Mouse (Mus musculus): Measurements from ENCODE around the gene Olfr248. TPM values are rescaled to one million over a fixed set of nuclear protein-coding genes. Genes with fewer than 3 reads are reported as not detected.
A peak's percentile ranks its signal among the peaks of the same experiment; 100 is the strongest.

The Olfr248 gene
- total RNA-seq (2017) = 3.1 and 4.5 TPM in 2 replicates

DNA sequence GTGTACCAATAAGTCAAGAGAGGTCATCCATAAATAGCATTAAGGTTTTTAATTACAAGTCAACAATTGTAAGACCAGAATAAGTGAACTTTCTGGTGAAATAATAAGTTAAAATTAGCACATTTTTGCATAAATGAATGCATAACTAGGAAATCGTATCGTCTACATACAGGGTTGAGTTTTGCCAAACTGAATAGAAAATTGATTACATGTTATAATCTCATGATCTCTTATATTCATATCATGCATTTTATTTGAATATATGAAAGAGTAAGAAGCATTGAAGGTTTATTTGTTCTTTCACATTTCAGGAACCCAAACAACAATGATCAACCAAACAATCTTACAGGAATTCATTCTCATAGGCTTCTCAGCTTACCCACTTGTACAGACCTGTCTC is at the start of gene Olfr248:
Olfr248 (plus strand) TSS at position 301 of the 400 bp plus-strand sequence.
- no peak for ATAC-seq (replicated peaks; ENCODE audit: low read depth, poor library complexity, severe bottlenecking)

DNA sequence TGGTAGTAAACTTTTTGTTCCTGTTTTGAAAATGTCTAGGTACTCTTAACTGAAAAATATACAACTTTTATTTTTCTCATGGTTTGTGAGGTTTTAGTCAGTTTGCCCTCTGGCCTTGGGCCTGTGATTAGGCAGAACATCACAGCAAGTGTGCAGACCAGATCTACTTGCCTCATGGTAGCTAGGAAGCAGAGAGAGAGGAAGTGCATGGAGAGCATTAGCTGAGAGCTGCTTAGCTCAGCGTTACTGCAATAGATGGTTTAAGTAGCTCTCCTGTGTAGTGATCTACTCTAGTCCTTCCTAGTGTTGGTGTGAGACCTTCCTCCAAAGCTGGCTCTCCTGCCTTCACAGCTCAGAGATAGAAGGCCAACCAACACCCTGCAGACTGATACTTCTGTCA is 37.2 kb upstream of the Olfr248 start:
- peak; percentile 70 for ATAC-seq (replicated peaks; ENCODE audit: low read depth, poor library complexity, severe bottlenecking)

DNA sequence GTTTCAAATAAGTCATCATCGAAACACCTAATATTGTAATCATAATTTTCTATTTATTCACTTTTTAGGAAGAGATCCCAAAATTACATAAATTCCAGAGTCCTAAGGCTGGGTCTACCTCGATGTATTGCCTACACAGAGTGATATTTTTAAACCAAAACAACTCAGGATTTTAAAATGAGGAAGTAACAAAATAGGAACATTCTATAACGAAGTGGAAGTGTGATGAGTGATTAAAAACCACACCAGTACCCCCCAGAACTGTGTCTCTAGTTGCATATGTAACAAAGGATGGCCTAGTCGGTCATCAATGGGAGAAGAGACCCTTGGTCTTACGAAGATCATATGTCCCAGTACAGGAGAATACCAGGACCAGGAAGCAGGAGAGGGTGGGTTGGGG is 36.2 kb upstream of the Olfr248 start:
- ATAC-seq (replicated peaks; ENCODE audit: low read depth, poor library complexity, severe bottlenecking) = peak; percentile 87

DNA sequence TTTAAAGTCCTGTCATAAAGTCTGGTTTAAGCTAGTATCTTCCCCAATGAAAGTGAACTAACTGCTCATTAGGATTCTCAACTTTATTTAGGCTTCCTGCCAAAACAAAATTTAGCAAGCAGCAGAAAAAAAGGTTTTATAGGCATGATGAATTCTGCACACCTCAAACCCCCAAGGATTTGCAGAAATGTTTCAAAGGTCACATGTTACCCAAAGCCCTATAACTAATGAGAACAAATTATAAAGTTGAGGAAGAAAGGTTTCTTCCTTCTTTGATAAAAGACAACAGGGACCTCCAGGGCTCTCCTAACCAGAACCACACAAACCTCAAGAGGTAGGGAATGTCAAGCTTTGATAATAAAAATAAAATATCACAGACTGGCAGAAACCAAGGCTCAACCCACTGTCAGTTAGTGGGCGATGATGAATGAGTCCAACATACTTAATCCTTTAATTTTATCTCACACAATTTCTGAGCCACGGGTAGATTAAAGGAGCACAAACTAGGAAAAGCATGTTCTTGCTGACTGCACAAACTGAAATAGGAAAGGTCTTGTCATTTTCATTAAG is 25.9 kb upstream of the Olfr248 start, which contains the start of gene Olfr417:
Olfr417 (plus strand) TSS at position 241 of the 570 bp plus-strand sequence.
- ATAC-seq (replicated peaks; ENCODE audit: low read depth, poor library complexity, severe bottlenecking) = peak; percentile 88

DNA sequence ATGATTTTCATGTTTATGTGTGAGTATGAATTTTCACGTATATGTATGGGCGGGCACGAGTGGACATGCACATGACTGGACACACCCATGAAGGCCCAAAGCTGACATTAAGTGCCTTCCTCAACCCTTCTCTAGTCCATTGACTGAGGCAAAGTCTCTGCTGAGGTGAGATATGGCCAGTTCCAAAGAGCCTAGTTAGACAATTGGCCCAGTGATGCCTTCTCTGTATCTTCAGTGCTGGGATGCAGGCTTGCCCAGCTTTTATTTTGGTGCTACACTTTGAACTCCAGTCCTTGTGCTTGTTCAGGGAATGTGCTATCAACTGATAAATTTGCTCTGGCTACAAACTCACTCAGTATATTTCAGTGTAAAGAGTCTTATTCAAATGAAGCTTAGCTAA is 17.0 kb upstream of the Olfr248 start:
- ATAC-seq (replicated peaks; ENCODE audit: low read depth, poor library complexity, severe bottlenecking) = no peak

DNA sequence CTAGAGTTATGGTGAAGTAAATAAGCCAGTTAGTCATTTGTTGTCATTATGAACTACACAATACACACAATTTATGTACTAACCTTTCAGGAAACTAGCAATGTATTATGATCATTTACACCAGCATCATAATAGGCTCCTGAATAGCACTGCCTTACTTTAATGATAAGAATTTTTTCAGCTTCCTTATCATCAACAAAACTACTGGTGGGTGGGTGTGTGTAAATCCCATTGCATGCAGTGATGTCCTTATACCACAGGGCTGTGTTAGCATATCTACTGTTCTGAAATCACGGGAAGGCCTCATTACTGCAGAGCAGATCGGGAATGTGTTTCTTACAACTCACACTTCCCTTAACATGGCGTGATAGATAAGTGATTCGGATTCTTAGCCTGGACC is 32.1 kb downstream of the Olfr248 start:
- peak; percentile 42; the same call in 1 of the 2 replicates for ATAC-seq (replicated peaks; ENCODE audit: low read depth, poor library complexity, severe bottlenecking)

DNA sequence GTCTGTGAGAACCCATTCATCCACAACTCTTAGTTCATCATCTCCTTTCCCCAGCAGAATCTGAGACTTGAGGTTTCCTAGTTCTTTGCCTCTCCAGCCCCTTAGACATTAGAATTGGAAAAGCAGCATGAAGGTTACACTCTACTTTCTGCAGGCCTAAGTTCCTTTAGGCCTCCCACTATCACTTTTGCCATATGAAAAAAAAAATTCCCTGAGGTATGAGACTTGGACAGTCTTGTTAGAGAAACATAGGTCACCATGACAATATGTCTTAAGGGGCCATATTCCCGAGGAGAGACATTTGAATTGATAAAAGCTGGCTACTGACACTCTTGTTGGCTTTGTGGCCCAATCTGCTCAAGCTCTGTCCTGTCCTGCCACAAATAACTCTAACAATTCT is 32.9 kb downstream of the Olfr248 start, which contains the start of gene Olfr414:
Olfr414 (plus strand) TSS at position 301 of the 400 bp plus-strand sequence.
- no peak for ATAC-seq (replicated peaks; ENCODE audit: low read depth, poor library complexity, severe bottlenecking)

DNA sequence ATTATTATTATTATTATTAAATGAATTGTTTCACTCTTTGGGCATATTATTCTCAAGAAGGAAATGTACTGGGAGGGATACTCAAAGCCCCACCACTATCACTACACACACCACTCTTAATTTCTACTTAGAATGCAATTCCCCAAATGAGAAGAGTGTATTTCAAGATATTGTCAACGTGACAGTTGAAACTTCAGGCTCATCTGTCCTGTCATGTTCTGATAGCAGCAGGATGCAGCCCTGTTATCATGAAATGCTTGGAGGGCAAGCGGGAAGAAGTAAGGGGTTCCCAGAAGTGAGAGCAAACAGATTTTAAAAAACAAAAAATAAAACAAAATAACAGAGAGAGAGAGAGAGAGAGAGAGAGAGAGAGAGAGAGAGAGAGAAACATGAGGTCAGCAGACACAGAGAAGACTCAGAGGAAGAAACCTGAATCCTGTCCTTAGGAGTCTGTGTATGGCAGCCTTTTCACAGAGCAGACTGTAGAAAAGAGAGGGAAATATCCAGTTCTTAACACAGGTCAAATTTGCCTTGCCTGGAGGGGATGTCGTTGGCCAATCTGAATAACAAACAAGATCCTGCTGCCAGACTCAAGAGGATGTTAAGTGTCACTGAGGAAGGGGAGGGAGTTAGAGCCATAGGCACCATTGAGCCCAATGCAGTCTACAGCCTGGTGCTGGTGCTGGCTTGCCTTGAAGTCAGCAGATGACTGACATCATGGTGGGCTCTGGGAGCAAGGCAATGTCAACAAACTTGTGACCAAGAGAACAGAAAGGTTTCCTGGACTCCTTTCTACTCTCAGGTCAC is 35.5 kb downstream of the Olfr248 start:
- peak; percentile 43 for ATAC-seq (replicated peaks; ENCODE audit: low read depth, poor library complexity, severe bottlenecking)

DNA sequence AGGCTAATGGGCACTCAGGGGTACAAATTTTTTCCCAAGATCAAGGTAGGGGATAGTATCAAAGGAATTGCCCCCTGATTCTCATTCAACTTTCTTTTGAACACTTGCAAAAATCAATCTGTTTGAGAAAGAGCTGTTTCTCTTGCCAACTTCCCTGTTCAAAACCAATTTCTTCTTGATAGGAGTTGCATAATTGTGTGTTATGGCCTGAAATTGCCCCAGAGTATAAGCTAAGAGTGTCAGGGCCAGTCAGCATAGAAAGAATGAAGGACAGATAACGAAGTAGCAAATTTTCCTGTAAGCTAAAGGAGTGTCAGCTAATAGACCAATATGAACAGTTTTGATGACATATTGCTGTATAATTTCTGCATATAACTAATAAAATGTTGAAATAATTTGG is 36.6 kb downstream of the Olfr248 start:
- no peak for ATAC-seq (replicated peaks; ENCODE audit: low read depth, poor library complexity, severe bottlenecking)

DNA sequence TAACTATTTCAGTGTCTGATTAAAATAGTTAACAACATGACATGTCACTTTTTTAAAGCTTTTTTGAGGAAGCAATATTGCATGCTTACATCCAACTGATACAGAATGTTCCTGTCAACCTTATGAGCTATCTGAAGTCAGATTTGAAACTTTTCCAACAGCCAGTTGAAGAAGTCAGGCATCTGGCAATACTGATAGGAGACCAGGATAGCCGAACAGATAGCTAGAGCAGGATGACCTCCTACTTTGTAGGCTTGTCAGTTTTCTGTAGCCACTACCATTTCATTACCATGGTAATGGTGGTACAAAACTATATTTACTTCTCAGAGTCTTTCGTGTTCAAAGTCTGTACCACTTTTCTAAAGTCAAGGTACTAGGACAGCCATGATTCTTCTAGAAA is 37.6 kb downstream of the Olfr248 start:
- ATAC-seq (replicated peaks; ENCODE audit: low read depth, poor library complexity, severe bottlenecking) = peak; percentile 71

DNA sequence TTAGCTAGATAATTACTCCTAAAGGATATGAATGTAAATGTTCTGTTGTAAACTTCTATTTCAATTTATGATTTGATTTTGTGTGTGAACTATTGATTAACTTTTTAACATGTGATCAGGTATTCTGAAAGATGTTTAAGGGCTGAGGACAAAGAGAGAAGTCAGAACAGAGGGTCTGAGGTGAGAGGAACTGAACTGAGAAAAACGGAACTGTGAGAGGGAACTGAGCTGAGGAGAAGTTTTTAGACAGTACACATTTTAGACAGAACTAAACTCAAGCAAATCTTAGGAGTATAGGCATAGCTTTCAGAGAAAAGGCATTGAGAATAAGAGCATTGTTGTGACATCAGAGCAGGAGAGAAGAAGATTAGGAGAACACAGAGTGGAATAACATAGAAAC is 43.3 kb downstream of the Olfr248 start:
- ATAC-seq (replicated peaks; ENCODE audit: low read depth, poor library complexity, severe bottlenecking) = 0 out of 2 replicates have a peak, but pooled peaks have one; percentile 32

Other genes with a start within 250 kb of the Olfr248 start
- 0.09 TPM in 1 of 2 replicates, not detected in the other for gene Olfr420, start 235.4 kb upstream of the Olfr248 start, total RNA-seq (2017)
- gene Spta1, start 218.3 kb upstream of the Olfr248 start, total RNA-seq (2017) = 24.7 and 29.6 TPM in 2 replicates
- gene Olfr419, start 139.0 kb upstream of the Olfr248 start, total RNA-seq (2017) = 1.2 TPM in 1 of 2 replicates, not detected in the other
- not detected in 2 replicates for gene Mptx1, start 60.5 kb upstream of the Olfr248 start, total RNA-seq (2017)
- gene Olfr417, start 25.9 kb upstream of the Olfr248 start, total RNA-seq (2017) = 5.0 and 5.4 TPM in 2 replicates
- gene Olfr414, start 33.0 kb downstream of the Olfr248 start, total RNA-seq (2017) = 1.6 and 3.2 TPM in 2 replicates
- gene Olfr220, start 51.0 kb downstream of the Olfr248 start, total RNA-seq (2017) = not detected in 2 replicates
- 0.59 TPM in 1 of 2 replicates, not detected in the other for gene Fmn2, start 110.8 kb downstream of the Olfr248 start, total RNA-seq (2017)